Mouse (Mus musculus): ENCODE measurements around the gene Pak3.

DNA sequence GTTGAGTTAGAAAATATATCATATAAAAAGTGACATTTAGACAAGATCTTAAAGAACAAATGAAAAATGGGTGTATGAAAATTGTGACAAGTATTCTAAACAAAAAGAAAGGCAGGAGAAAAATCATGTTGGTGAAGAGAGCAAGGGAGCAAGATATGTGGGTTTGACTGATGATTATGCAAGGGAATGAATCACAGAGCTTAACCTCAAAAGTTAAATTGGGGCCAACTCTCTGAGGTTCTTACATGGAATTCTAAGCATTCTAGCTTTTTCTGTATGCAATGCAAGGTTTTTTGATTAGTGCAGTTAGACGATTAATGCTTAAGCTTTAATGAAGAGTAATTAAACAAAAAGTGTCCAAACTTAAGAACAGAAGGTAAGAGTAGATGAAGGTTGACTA lies 203.9 kb downstream of the Pak3 start:
- TF ChIP-seq EP300 (IDR thresholded peaks at IDR 0.05) (no peak), CTCF (IDR thresholded peaks at IDR 0.05) (no peak)
